Mouse (Mus musculus): Measurements from ENCODE around the gene Mymk. TPM values are rescaled to one million over a fixed set of nuclear protein-coding genes. Genes with fewer than 3 reads are reported as not detected.
A peak's percentile ranks its signal among the peaks of the same experiment; 100 is the strongest.

The Mymk gene
- polyA plus RNA-seq, 1 experiment, result not detected

- no peak for DNase-seq (ENCODE audit: low spot score)
Measured at GRCm38 (mm10) chr2:27079152-27079584, 7.2 kb upstream of the Mymk start, which contains the start of gene Adamtsl2. Adamtsl2 (plus strand) TSS chr2:27079379.

- DNase-seq (ENCODE audit: low spot score), result no peak
Measured at GRCm38 (mm10) chr2:27078312-27078711, 6.3 kb upstream of the Mymk start.

- no peak for DNase-seq (ENCODE audit: low spot score)
Measured at GRCm38 (mm10) chr2:27077655-27078244, 5.8 kb upstream of the Mymk start.

- DNase-seq (ENCODE audit: low spot score), result no peak
Measured at GRCm38 (mm10) chr2:27075485-27075884, 3.5 kb upstream of the Mymk start.

- no peak for DNase-seq (ENCODE audit: low spot score)
Measured at GRCm38 (mm10) chr2:27074804-27075203, 2.8 kb upstream of the Mymk start.

GRCm38 (mm10) chr2:27073407-27073806, 1.4 kb upstream of the Mymk start:
- DNase-seq (ENCODE audit: low spot score), result no peak

- no peak for DNase-seq (ENCODE audit: low spot score)
Measured at GRCm38 (mm10) chr2:27071137-27071536, 842 bp downstream of the Mymk start.

- DNase-seq (ENCODE audit: low spot score), result no peak
Measured at GRCm38 (mm10) chr2:27070247-27070813, 1.6 kb downstream of the Mymk start.

- no peak for DNase-seq (ENCODE audit: low spot score)
Measured at GRCm38 (mm10) chr2:27069646-27070045, 2.3 kb downstream of the Mymk start.

- DNase-seq (ENCODE audit: low spot score), result no peak
Measured at GRCm38 (mm10) chr2:27067996-27068395, 4.0 kb downstream of the Mymk start.

GRCm38 (mm10) chr2:27067124-27067523, 4.9 kb downstream of the Mymk start:
- no peak for DNase-seq (ENCODE audit: low spot score)

- no peak for DNase-seq (ENCODE audit: low spot score)
Measured at GRCm38 (mm10) chr2:27059187-27059586, 12.8 kb downstream of the Mymk start.

GRCm38 (mm10) chr2:27058751-27059150, 13.2 kb downstream of the Mymk start:
- DNase-seq (ENCODE audit: low spot score), result no peak

- no peak for DNase-seq (ENCODE audit: low spot score)
Measured at GRCm38 (mm10) chr2:27058251-27058650, 13.7 kb downstream of the Mymk start.

GRCm38 (mm10) chr2:27049408-27049807, 22.6 kb downstream of the Mymk start:
- DNase-seq (ENCODE audit: low spot score), result no peak

- DNase-seq (ENCODE audit: low spot score), result no peak
Measured at GRCm38 (mm10) chr2:27045979-27046770, 25.8 kb downstream of the Mymk start.

- DNase-seq (ENCODE audit: low spot score), result no peak
Measured at GRCm38 (mm10) chr2:27044641-27045040, 27.3 kb downstream of the Mymk start.

GRCm38 (mm10) chr2:27044166-27044565, 27.8 kb downstream of the Mymk start:
- no peak for DNase-seq (ENCODE audit: low spot score)

GRCm38 (mm10) chr2:27043461-27043860, 28.5 kb downstream of the Mymk start:
- peak; percentile 57 for DNase-seq (ENCODE audit: low spot score)

GRCm38 (mm10) chr2:27042131-27042844, 29.7 kb downstream of the Mymk start:
- no peak for DNase-seq (ENCODE audit: low spot score)

GRCm38 (mm10) chr2:27039286-27039685, 32.7 kb downstream of the Mymk start:
- DNase-seq (ENCODE audit: low spot score), result no peak

- no peak for DNase-seq (ENCODE audit: low spot score)
Measured at GRCm38 (mm10) chr2:27038596-27038995, 33.4 kb downstream of the Mymk start.

All from urinary bladder, adult 2 months (tissue).